Mouse (Mus musculus): ENCODE results near the gene A2m. TPM values are rescaled to one million over a fixed set of nuclear protein-coding genes. Genes with fewer than 3 reads are reported as not detected.

A2m gene
- not detected for polyA plus RNA-seq (2017; shearing (Covaris generic))

DNA sequence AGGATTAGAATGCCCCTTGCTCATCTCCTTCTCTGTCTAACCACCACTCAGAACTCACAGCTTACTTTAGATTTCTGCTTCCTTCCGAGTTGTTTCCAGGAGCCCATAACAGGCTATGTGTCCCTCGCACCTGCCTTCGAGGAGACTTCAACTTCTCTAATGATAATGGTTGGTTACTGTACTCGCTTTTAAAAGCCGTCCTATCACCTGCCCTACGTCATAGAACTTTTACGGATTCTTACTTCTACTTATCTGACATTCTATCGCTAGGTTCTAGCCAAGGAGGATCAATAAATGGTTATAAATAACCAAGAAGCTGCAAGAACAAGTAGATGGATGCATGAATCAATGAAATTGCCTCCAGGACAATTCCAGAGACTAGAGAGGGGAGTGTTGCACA lies at the start of gene A2m:
Gene A2m (plus strand): TSS at position 301 of the 400 bp plus-strand sequence.

Other genes with a start within 250 kb of the A2m start
- gene Iqsec3, start 161.7 kb upstream of the A2m start, polyA plus RNA-seq (2017; shearing (Covaris generic)) = not detected
- not detected for gene Gm7298, start 97.6 kb downstream of the A2m start, polyA plus RNA-seq (2017; shearing (Covaris generic))
- gene Mug1, start 203.2 kb downstream of the A2m start, polyA plus RNA-seq (2017; shearing (Covaris generic)) = not detected

Data from inflammation-experienced regulatory T-cells, adult 16 weeks (primary cell).